Mouse (Mus musculus) lung, embryonic 15.5 days (tissue): ENCODE data around the gene Nav3. TPM values are rescaled to one million over a fixed set of nuclear protein-coding genes. Genes with fewer than 3 reads are reported as not detected.
"Not testable (repeated sequence)": the region's sequence is repeated elsewhere in the genome, so short reads cannot be mapped to it uniquely, and the experiment has no call there.

ENCODE experiments used
- ATAC-seq: fragments of 200-750 bp; cut with Nextera tagmentation; 2 replicates; pipeline ENCODE4 v1.8.0; 2017; ENCODE audit warnings: moderate number of reproducible peaks, borderline replicate concordance; ENCODE audit not compliant: low FRiP score, low TSS enrichment; ENCODE audit errors: extremely low read depth
- H3K27ac ChIP-seq: fragments of 300-500 bp; sonication (generic); 2 replicates; pipeline ENCODE4 v1.5.1; 2015; ENCODE audit warnings: moderate library complexity, mild to moderate bottlenecking, inconsistent platforms
- H3K27me3 ChIP-seq: fragments of 300-500 bp; sonication (generic); 2 replicates; pipeline ENCODE4 v1.6.1; 2015; ENCODE audit warnings: inconsistent platforms
- H3K36me3 ChIP-seq: fragments of 300-500 bp; sonication (generic); 2 replicates; pipeline ENCODE4 v1.6.1; 2015; ENCODE audit warnings: inconsistent platforms
- H3K4me1 ChIP-seq: fragments of 300-500 bp; sonication (generic); 2 replicates; pipeline ENCODE4 v1.6.1; 2015; ENCODE audit warnings: inconsistent platforms
- H3K4me2 ChIP-seq: fragments of 300-500 bp; sonication (generic); 2 replicates; pipeline ENCODE4 v1.6.1; 2015; ENCODE audit warnings: inconsistent platforms, mild to moderate bottlenecking, moderate library complexity
- H3K4me3 ChIP-seq: fragments of 300-500 bp; sonication (generic); 2 replicates; pipeline ENCODE4 v1.5.1; 2015; ENCODE audit warnings: mild to moderate bottlenecking, inconsistent platforms
- H3K9ac ChIP-seq: fragments of 300-500 bp; sonication (generic); 2 replicates; pipeline ENCODE4 v1.6.1; 2015; ENCODE audit warnings: inconsistent platforms
- H3K9me3 ChIP-seq: fragments of 300-500 bp; sonication (generic); 2 replicates; pipeline ENCODE4 v1.6.1; 2016; ENCODE audit warnings: inconsistent platforms
- WGBS: fragments of 180-500 bp; shearing (Covaris S2); methylation state at CpG from one replicate; pipeline ENCODE4 v1.1.7; 2015; 5-methylcytosine and 5-hydroxymethylcytosine counted together
- polyA plus RNA-seq: library from polyadenylated mRNA; unstranded; fragments of >200 nt; fragmentation: Nextera tagmentation; extraction: Ambion mirVana; gene quantifications from 2 replicates; pipeline ENCODE4 v1.2.1, GENCODE M21; 2015

Nav3 gene
- polyA plus RNA-seq, 1 experiment from 2014 or later, result 1.8 TPM

- Histone ChIP-seq H3K27ac (no peak overlapping the region), H3K9me3 (no peaks in the 10 kb centered on the region), H3K4me1 (no peaks in the 10 kb centered on the region), H3K4me3 (no peak overlapping the region), H3K36me3 (no peaks in the 10 kb centered on the region), H3K9ac (no peak overlapping the region), H3K27me3 (no peaks in the 10 kb centered on the region), H3K4me2 (no peak overlapping the region)
- 64% methylated on average over 2 of the region's 2 CpGs for WGBS
- ATAC-seq, result no peak
These were observed 27.0 kb downstream of the Nav3 start for GRCm38 (mm10) chr10:110429052-110429451.

- H3K9me3 ChIP-seq, result no peaks in the 10 kb centered on the region
- no peaks in the 10 kb centered on the region for H3K36me3 ChIP-seq
- no peak overlapping the region for H3K4me3 ChIP-seq
- ATAC-seq, result no peak
- H3K4me1 ChIP-seq, result no peaks in the 10 kb centered on the region
- H3K27ac ChIP-seq, result no peak overlapping the region
- WGBS, result 78% methylated on average over 5 of the region's 5 CpGs
- H3K4me2 ChIP-seq, result no peak overlapping the region
- H3K27me3 ChIP-seq, result no peaks in the 10 kb centered on the region
- no peak overlapping the region for H3K9ac ChIP-seq
These were observed 34.5 kb downstream of the Nav3 start for GRCm38 (mm10) chr10:110421533-110421932.

GRCm38 (mm10) chr10:110417003-110417402, 39.0 kb downstream of the Nav3 start:
- H3K9me3 ChIP-seq, result no peaks in the 10 kb centered on the region
- no peak for ATAC-seq
- no peaks in the 10 kb centered on the region for H3K36me3 ChIP-seq
- no peak overlapping the region for H3K4me2 ChIP-seq
- H3K27me3 ChIP-seq, result no peaks in the 10 kb centered on the region
- H3K9ac ChIP-seq, result no peak overlapping the region
- no peak overlapping the region for H3K27ac ChIP-seq
- H3K4me3 ChIP-seq, result no peak overlapping the region
- no peaks in the 10 kb centered on the region for H3K4me1 ChIP-seq
- 62% methylated on average over 5 of the region's 5 CpGs for WGBS

GRCm38 (mm10) chr10:110415624-110416023, 40.4 kb downstream of the Nav3 start:
- no peaks in the 10 kb centered on the region for H3K4me1 ChIP-seq
- no peak overlapping the region for H3K27ac ChIP-seq
- H3K9ac ChIP-seq, result no peak overlapping the region
- ATAC-seq, result no peak
- H3K36me3 ChIP-seq, result no peaks in the 10 kb centered on the region
- H3K27me3 ChIP-seq, result no peaks in the 10 kb centered on the region
- H3K4me3 ChIP-seq, result no peak overlapping the region
- no peaks in the 10 kb centered on the region for H3K9me3 ChIP-seq
- WGBS, result 45% methylated on average over 3 of the region's 3 CpGs
- H3K4me2 ChIP-seq, result no peak overlapping the region

- Histone ChIP-seq H3K9me3 (no peaks in the 10 kb centered on the region), H3K9ac (no peak overlapping the region), H3K4me2 (no peak overlapping the region), H3K4me1 (no peaks in the 10 kb centered on the region), H3K27ac (no peak overlapping the region), H3K27me3 (no peaks in the 10 kb centered on the region), H3K36me3 (no peaks in the 10 kb centered on the region), H3K4me3 (no peak overlapping the region)
- 88% methylated on average over 11 of the region's 11 CpGs for WGBS
- no peak for ATAC-seq
These were observed 42.6 kb downstream of the Nav3 start for GRCm38 (mm10) chr10:110413281-110413897.

GRCm38 (mm10) chr10:110402950-110403349, 53.1 kb downstream of the Nav3 start:
- no peaks in the 10 kb centered on the region for H3K27me3 ChIP-seq
- WGBS, result 84% methylated on average over 2 of the region's 2 CpGs
- H3K9me3 ChIP-seq, result no peaks in the 10 kb centered on the region
- H3K4me1 ChIP-seq, result no peaks in the 10 kb centered on the region
- no peak for ATAC-seq
- no peak overlapping the region for H3K9ac ChIP-seq
- H3K36me3 ChIP-seq, result no peaks in the 10 kb centered on the region
- H3K27ac ChIP-seq, result no peak overlapping the region
- H3K4me3 ChIP-seq, result no peak overlapping the region
- no peak overlapping the region for H3K4me2 ChIP-seq

- no peak overlapping the region for H3K4me3 ChIP-seq
- H3K27me3 ChIP-seq, result no peaks in the 10 kb centered on the region
- WGBS, result 64% methylated on average over 6 of the region's 6 CpGs
- no peaks in the 10 kb centered on the region for H3K9me3 ChIP-seq
- H3K27ac ChIP-seq, result no peak overlapping the region
- H3K36me3 ChIP-seq, result no peaks in the 10 kb centered on the region
- H3K4me2 ChIP-seq, result no peak overlapping the region
- no peaks in the 10 kb centered on the region for H3K4me1 ChIP-seq
- ATAC-seq, result peak; percentile 57; the same call in 1 of the 2 replicates
- H3K9ac ChIP-seq, result no peak overlapping the region
These were observed 55.4 kb downstream of the Nav3 start for GRCm38 (mm10) chr10:110400642-110401041.

GRCm38 (mm10) chr10:110398643-110399042, 57.4 kb downstream of the Nav3 start:
- H3K4me1 ChIP-seq, result no peaks in the 10 kb centered on the region
- no peak overlapping the region for H3K4me2 ChIP-seq
- H3K36me3 ChIP-seq, result no peaks in the 10 kb centered on the region
- no peak for ATAC-seq
- H3K27ac ChIP-seq, result no peak overlapping the region
- H3K27me3 ChIP-seq, result no peaks in the 10 kb centered on the region
- H3K4me3 ChIP-seq, result no peak overlapping the region
- WGBS, result 43% methylated on average over 3 of the region's 3 CpGs
- no peak overlapping the region for H3K9ac ChIP-seq
- H3K9me3 ChIP-seq, result no peaks in the 10 kb centered on the region

- Histone ChIP-seq H3K9me3 (no peaks in the 10 kb centered on the region), H3K9ac (no peak overlapping the region), H3K36me3 (no peaks in the 10 kb centered on the region), H3K27ac (no peak overlapping the region), H3K27me3 (no peaks in the 10 kb centered on the region), H3K4me3 (no peak overlapping the region), H3K4me1 (no peaks in the 10 kb centered on the region), H3K4me2 (no peak overlapping the region)
- ATAC-seq, result no peak
- WGBS, result 89% methylated on average over 6 of the region's 6 CpGs
These were observed 69.4 kb downstream of the Nav3 start for GRCm38 (mm10) chr10:110386476-110387197.

- not testable (repeated sequence) for H3K36me3 ChIP-seq
These were observed 72.3 kb downstream of the Nav3 start for GRCm38 (mm10) chr10:110383506-110384229.

GRCm38 (mm10) chr10:110380792-110381191, 75.2 kb downstream of the Nav3 start:
- no peak for ATAC-seq
- 89% methylated on average over 2 of the region's 2 CpGs for WGBS
- no peaks in the 10 kb centered on the region for H3K4me1 ChIP-seq

More at GRCm38 (mm10) chr10:110383506-110384229, 72.3 kb downstream of the Nav3 start:
- H3K27ac ChIP-seq, H3K27me3 ChIP-seq, H3K4me3 ChIP-seq, ATAC-seq, H3K9me3 ChIP-seq, H3K4me2 ChIP-seq, H3K9ac ChIP-seq, H3K4me1 ChIP-seq: not testable (repeated sequence)
- WGBS, result 79% methylated on average over 5 of the region's 5 CpGs

More at GRCm38 (mm10) chr10:110380792-110381191, 75.2 kb downstream of the Nav3 start:
- Histone ChIP-seq H3K4me2 (no peak overlapping the region), H3K4me3 (no peak overlapping the region), H3K27me3 (no peaks in the 10 kb centered on the region), H3K27ac (no peak overlapping the region), H3K9ac (no peak overlapping the region), H3K36me3 (no peaks in the 10 kb centered on the region), H3K9me3 (no peaks in the 10 kb centered on the region)
